Mouse (Mus musculus) natural killer cell, adult 2 months (primary cell): ENCODE measurements around the gene Wasf1.

Experiments
- DNase-seq, 2 experiments: peaks; one replicate each; pipeline ENCODE4 v3.0.0; 2022; ENCODE audit warnings: low spot score in 2 of 2

The Wasf1 gene

DNA sequence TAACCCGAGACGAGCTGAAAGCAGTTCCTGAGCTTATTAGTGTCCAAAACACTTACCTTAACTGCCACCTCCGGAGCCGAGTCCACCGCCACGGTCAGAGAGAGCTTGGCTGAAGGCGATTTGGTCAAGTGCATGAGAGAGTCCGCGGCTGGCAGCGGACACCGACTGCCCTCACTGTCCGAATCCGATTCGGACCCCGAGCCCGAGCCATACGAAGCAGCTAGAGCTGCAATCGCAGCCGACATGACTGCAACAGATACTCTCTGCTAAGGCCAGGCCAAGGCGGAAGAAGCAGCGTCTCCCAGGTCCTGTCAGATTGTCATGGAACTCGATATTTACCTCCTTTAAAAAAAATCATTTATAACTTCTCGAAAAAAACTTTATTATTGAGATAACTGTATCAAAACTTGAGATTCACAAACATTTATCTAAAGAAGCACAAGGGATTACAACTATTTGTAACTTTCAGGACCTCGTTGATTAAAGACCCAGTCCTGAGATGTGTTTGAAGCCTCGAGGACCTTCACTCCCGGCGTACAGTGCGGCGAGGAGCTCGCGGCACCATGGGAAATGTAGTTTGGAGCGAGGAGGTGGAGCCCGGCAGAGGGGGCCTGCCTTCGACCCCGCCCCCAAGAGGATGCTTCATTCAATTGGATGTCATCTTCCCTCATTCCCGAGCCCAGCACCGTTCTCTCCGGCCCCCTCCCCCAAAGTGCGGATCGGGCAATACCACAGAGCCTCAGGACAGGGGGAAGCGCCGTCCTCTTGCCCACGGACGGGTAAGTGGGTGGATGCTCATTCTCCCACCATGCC is at the start of gene Wasf1, which contains the start of gene Cdc40:
Gene Wasf1 (plus strand): TSS at position 645 of the 813 bp plus-strand sequence.
Gene Cdc40 (minus strand): TSS at position 481 of the 813 bp plus-strand sequence.
- peak; percentile 80 to 85 for DNase-seq

DNA sequence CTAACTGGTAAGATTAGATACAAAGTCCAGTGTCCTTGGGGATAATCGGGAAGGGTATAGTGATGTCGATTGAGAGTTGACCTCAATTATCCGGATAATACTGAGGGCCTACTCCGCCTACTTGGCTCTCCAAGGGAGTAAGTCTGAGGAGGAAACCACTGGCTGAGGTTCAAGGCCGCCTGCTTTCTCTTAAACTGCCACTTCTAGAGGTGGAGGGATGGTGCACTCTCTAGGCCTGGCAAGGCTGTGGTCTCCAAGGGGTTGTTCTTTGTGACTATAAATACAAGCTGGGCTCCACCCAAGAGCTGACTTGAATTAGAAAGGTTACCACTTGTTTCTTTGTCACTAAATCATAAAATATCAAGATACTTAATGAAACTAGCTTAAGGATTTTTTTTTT is 43.2 kb upstream of the Wasf1 start:
- DNase-seq: no peak

DNA sequence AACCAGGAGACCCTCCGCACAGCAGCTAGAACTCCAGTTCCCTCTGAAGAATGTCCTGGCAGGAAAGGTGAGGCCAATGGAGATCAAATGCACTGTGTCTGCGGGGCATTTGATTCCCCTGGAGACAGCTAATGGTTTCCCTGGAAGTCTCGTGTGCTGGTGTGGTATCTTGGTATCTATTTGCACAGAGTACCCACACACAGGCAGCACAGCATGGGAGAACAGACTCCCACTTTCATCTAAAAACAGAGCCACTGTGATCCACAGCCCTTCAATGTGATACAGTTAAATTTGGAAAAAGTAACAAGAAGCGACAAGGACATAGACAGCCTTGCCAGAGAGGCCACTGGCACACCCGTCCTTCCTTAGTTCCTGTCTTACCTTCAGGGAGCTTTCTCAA is 39.4 kb upstream of the Wasf1 start:
- no peak for DNase-seq

DNA sequence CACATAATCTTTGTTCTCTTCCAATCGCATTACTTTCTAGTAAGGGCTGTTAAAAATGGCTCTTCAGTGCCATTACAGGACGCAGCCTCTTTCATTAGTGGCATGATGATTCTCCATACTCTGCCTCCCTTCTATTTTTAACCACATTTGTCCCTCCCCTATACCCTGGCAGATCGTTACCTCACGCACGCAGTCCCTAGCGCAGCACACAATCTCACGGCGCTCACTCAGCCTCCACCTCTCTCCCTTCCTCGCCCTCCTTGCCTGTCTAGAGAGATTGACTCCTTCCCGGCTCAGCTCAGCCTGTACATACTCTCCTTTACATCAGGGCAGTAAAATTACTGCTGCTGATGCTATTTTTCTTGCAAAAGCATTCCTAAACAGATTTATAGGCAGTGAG is 38.7 kb upstream of the Wasf1 start:
- no peak for DNase-seq

DNA sequence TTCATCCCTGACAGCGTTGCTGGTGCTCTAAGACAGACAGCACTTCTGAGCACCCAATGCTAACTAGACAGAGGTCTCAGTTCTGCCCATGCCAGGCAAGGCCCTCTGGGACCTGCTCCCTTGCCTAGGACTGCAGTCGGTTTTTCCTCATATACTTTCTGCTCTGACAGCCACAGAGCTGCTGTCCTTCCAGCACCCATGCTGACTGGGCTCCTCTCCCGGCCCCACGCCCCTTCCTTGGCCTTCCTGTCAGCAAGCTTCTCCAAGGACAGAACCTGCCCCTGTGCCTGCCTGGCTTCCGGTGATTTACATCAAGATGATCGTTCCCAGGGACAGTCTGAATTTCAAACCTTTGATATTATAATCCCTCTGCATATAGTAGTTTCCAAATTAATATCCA is 37.6 kb upstream of the Wasf1 start:
- DNase-seq: no peak

DNA sequence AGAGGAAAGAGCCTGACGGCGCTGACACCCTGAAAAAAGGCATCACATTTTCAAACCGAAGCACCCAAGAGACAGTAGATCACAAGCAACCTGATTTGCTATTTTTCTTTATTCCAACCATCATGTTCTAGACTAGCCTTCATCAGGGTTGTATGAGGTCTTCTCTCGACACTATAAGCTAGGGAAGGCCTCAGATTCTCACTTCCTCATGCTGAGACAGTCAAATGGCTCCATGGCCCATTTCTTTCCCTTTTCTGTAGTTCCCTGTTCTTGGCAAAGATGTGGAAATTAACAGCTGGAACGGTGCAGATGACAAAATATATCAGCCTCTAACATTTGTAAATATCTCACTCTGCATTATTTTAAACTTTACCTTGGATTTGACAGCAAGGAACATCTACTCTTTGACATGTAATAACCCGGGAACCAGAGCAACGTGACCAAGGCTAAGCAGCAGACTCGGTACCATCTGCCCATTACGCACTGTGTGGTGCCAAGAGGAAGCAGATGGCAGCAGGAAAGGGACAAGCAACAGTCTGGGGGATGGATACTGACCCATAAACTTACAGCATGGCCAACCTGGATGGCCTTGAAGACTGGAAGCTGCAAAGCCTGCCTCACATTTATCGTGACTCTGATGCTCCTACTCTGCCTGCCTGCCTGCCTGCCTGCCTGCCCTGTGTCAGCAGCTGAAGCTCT is 36.0 kb upstream of the Wasf1 start:
- DNase-seq: no peak

DNA sequence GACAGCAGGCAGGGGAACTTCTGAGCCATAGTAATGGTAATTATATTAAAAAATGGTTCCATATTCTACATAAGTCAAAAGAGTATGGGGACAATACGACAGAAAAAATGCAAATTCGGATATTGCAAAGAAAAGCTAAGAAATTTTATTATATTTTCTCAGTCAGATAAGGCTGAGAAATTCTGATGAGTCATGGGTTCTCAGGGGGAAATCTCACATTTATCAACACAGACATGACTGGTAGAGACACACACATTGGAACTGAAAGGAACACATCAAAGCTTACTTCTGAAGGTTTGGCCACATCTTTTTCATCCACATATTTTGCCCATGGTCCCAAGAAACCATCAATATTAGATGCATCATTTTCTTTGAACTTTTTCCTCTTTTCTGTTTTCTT is 32.6 kb upstream of the Wasf1 start:
- no peak for DNase-seq

DNA sequence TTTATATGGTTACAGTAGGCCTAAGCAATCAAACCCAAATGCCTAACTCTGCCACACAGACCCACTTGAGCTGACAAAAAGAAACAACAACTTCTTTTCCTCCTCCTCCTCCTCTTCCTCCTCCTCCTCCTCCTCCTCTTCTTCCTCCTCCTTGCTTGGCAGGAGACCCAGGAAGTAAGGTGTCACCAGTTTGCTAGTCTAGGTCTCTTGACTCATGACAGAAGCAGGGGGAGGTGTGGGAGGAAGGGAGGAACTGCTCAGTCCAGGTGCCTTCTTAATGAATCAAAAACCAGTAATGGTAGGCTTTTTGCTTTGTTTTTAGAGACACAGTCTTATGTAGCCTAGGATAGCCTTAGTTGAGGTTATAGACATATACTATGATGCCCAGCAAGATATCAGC is 32.1 kb upstream of the Wasf1 start:
- no peak for DNase-seq

DNA sequence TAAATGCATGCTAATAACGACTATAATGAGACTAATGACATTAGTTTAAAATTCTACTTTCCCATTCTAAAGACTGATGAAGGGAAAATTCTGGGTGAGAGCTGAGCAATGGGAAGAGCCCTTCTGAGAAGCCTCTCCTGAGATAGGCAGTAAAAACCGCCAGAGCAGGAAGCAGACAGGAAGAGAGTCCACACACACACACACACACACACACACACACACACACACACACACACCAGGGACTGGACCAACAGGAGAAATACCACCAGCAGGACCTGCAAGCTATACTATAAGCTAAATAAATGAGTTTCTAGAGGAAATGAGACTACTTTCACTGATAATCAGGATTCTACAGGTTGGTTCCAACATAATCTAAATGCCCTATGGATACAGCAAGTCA is 27.7 kb upstream of the Wasf1 start:
- no peak for DNase-seq

DNA sequence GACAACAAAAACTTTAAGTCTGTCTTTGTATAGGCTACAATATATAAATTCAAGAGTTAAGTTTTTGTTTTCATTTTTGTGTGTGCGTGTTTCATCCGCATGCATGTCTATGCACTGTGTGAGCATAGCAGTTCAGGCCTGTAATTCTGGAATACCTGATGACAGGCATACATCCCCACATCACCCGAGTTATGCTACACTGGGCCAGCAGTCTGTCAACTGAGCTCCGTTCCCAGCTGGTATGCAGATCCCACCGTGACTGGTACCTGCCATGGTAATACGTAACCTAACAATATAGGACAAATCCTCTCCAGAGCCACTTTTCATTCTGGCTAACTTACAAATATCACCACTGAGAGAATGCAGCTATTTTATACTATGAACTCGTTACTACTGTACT is 26.6 kb upstream of the Wasf1 start:
- no peak for DNase-seq

DNA sequence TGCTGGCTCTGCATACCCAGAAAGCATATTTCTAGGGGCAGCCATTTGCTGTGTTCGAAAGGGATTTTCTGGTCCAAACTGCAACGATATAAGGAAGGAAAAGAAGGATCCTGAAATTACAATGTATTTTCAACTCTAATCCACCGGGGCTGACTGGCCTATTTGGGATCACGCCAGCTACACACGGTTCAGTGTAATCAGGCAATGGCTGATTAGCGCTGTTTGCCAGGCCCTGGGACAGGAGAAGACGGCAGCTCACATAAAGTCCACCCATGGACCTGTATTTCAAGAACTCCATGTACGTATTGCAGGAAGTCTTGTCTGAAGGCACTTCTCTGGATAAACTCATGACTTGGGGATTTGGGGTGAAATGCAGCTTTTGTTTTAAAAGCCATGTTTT is 25.7 kb upstream of the Wasf1 start:
- no peak for DNase-seq

DNA sequence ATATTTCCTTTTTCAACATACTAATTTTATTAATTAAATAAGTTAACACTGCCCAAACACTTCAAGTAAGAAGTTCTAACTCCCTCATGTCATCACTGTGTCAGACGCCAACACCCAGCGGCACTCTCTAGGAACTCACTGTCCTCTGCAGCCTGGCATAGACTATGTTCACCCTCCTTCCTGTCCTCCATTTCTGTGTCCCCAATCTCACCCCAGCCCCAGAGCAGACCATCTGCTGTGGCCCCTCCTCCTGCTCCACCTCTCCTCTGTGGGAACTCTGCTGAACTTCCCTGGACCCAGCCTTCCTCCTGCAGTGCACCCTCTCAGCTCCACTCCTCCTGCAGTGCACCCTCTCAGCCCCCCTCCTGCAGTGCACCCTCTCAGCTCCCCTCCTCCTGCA is 15.2 kb upstream of the Wasf1 start:
- no peak for DNase-seq

DNA sequence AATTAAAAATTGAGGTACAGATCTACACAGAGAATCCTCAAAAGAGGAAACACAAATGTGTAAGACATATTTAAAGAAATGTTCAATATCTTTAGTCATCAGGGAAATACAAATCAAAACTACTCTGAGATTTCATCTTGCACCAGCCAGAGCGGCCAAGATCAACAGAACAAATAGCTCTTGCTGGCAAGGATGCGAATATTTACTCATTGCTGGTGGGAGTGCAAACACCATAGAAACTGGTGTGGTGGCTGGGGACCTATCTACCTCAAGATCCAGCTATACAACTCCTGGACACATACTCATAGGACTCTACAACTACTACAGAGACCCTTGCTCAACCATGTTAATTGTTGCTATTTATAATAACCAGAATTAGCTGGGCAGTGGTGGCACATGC is 12.0 kb upstream of the Wasf1 start:
- DNase-seq: no peak

DNA sequence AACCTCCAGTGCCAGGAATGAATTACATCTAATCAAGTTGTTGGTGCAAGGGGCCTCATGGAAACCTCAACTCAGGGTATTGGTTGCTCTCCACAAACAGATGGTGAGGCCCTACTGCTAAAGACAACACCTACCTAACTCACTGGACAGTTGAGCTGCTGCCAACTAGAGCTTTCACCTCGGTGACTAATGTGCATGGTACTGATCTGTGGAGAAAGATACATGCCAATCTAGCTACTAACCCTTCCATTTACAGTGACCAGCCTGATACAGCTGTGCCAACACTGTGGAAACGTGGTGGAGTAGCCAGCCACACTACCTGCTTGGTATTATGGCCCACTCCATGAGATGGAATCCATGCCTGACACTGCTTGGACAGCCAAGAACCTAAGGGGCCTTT is 11.2 kb upstream of the Wasf1 start:
- no peak for DNase-seq

DNA sequence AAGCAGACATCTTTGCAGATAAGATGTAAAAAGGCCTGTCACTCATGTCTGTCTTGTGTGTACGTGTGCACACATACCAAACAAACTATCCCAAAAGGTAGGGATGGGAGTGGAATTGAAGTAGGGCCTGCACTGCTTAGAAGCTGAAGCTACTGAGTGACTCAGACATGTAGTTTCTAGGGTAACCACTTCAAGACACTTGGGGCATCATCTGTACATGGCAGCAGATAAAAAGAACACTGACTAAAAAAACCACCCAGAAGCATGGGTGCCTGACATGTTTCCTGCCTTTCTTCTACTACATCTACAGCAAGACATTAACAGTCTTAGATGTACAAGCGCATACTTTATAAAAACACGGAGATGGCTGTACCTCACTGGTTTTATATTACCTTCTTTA is 5.0 kb upstream of the Wasf1 start:
- no peak for DNase-seq

DNA sequence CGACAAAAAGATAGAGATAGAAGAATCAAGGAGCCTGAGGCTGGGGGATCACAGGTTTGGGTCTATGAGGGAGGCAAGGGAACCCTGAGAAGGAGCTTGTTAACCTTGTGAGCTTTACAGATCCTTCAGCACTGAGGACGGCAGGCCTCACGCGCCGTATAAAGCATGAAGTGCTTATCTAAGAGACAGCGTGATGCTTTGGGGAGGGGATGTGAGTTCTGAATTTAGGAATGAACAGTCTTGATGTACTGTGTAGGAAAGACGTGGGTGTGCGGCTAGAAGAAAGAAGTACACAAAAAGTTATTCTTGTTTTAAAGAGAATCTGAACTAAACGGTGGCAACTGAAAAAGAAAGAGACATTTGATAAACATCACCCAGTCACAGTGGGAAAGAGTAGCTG is 3.3 kb upstream of the Wasf1 start:
- no peak for DNase-seq

DNA sequence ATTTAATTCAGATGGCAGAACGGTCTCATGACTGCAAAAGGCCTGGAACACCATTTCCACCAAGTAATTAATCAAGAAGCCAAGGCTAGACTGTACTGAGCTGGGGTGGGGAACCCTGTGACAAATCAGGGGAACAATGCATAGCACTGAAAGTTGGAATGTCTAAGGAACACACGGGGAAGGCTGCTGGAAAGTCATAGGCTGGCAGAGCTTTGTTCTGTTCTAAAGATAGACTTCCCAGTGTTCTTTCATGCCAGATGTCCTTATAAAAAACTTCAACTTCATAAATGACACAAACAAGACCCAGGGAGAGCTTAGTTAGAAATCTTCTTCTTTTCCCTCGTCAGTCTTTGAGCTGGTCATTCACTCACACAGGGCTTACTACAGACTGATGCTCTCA is 2.0 kb upstream of the Wasf1 start:
- DNase-seq: no peak

DNA sequence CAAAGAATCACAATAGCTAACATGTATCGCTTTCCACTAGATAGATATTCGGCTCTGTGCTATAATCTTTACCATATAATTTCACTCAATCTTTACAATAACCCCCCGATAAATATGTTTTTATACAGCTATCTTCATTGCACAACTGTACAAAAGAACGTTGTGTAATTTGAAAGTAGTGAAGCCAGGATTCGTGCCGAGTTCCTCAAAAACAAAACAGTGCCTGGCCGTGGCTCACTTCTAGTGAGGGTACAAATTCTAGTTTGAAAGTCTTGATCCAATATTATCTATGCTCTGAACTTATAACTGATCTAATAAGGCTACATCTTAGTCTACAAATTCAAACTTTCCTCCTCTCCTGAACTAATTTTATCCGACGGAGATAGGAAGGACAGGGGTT is 942 bp upstream of the Wasf1 start:
- DNase-seq: no peak

DNA sequence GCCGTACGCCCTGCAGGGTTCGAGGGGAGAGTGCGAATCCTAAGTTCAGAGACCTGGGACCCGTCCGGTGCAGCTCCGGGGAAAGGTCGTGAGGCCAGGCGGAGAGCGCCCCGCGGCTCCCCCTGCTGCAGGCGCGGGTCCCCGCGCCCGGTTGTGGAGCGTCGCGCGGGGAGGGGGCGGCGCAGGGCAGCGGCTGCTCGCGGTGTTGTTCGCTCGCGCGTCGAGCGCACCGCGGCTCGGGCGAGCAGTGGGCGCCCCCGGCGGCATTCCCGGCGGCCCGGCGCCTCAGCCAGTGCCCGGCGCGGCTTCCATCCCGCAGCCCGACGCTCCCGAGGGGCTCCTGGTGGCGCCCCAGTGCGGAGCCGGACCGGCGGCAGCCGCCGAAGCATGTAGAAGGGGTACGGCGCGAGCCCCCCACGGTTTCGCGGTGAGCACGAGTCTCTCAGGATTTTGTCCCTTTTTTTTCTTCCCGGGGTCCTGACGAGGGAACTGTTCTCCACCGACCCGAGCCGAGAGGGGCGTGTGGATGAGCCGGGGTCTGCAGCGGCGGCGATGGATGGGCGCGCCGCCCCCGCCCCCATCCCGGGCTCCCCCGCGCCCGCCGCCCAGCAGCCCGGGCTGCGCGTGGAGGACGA is 486 bp downstream of the Wasf1 start:
- DNase-seq: peak in 1 of 2 experiments; percentile 1

DNA sequence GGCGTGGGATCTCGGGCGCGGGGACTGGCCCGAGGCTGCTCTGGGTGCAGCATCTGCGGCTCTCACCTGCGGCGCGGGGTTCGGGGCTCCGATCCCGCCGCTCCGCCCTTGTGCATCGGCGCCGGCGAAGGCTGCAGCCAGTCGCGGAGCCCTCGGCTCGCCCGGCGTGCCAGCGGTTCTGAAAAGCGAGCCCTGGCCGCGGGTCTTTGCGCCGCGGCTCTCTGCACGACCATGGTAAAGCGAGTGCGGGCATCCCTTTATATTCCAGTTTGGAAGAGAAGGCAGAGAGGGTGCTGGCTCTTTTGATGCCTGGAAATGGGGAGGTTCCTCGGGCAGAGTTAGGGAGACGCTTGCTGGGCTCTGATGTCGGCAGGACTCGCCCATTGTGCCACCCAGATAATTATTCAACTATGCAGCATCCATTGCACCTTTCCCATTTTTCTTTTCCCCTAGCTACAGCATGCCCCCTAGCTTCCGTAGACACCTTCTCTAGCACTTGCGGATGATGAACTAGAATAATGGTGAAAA is 1.1 kb downstream of the Wasf1 start:
- DNase-seq: peak in 1 of 2 experiments; percentile 2

DNA sequence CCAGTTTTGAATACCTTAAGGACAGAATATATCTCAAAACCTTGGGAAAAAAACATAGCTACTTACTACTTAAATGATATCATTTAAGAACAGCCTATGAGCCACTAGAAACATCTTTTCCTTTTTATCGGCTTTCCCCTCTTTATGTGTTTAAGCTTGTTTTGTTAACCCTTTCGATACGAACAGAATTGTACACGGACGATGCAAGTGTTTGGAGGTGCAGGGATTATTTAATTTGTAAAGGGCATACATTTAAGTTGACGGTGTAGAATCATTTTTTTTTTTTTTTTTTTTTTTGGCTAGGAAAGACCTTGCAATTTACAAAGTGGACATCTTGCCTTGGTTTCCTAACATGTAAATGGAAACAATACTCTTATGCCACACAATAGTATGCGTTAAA is 2.2 kb downstream of the Wasf1 start:
- no peak for DNase-seq

DNA sequence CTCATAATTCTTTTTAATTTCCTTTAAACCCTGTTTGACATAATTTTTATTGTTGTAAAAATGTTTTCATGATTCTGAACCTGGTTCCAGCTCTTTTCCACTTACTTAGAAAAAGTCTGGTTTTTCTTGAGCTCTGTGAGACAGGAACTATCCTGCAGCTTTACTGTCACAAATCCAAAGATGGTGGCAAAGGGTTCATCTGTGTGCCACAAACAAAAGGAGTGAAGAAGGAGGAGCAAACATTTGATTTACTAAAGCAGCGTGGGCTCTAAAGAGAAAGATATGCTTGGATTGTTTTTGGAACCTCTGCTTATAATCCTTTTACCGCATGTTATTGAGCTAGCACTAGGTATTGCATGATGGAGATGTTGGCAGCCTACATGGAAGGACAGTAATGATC is 4.0 kb downstream of the Wasf1 start:
- DNase-seq: no peak

DNA sequence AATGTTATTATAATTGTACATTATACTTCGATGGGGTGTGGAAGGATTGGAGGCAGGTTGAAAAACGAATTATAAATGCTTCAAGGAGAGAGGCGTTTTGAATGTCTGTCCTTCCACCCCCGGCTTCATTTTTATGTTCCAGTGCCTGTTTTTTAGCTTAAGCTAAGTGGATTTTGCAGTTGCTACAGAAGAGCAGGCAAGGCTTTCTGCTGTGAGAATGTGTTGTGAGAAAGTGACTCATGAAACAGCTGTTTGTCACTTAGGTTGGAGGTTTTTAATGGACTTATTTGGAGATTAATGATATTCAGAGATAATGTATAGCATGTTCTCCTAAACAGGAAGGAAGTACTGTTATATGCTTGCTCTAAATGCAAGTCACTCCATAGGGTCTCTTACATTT is 5.9 kb downstream of the Wasf1 start:
- no peak for DNase-seq
